Comparison of ENCODE assay signal across 24 mouse cellular contexts in genomic region chr13:72412656-72413055, GRCm38 (mm10).
"Had no signal": no experiment of that assay in that cellular context is flagged by ENCODE, and none has a peak within 500 bp of the region (broad histone marks: within the 10 kb centered on the region; RNA-seq: fewer than 3 reads in every experiment).

No protein-coding gene starts in this region.

- H3K4me2 ChIP-seq: heart, embryonic 12.5 days; hindbrain, embryonic 12.5 days; hindbrain, embryonic 14.5 days; intestine, embryonic 15.5 days; limb, embryonic 13.5 days; limb, embryonic 15.5 days; liver, embryonic 12.5 days had no signal

- ATAC-seq: forebrain, embryonic 16.5 days; hindbrain, embryonic 16.5 days; inflammation-experienced regulatory T-cells, adult 6 months; intestine, embryonic 15.5 days; intestine, postnatal 0 days; liver, embryonic 12.5 days had no signal

- H3K4me3 ChIP-seq: gastrocnemius, adult 2 months; heart, adult 2 months; heart, embryonic 10.5 days; heart, embryonic 12.5 days; hindbrain, embryonic 10.5 days; hindbrain, embryonic 12.5 days; intestine, embryonic 15.5 days; limb, embryonic 13.5 days; limb, embryonic 15.5 days; liver, embryonic 12.5 days had no signal

- H3K27ac ChIP-seq: gastrocnemius, adult 2 months; heart, adult 2 months; heart, embryonic 10.5 days; hindbrain, embryonic 10.5 days; hindbrain, embryonic 12.5 days; hindbrain, embryonic 14.5 days; intestine, embryonic 15.5 days; limb, embryonic 13.5 days; limb, embryonic 15.5 days; liver, embryonic 12.5 days; liver, embryonic 14.5 days had no signal

- H3K9ac ChIP-seq: heart, embryonic 12.5 days; hindbrain, embryonic 12.5 days; hindbrain, embryonic 14.5 days; intestine, embryonic 15.5 days; limb, embryonic 13.5 days; limb, embryonic 15.5 days; liver, embryonic 12.5 days; liver, embryonic 14.5 days had no signal

- DNase-seq: gastrocnemius, adult 2 months; gastrocnemius, postnatal 10 days; gastrocnemius, postnatal 25 days; heart, adult 2 months; heart, postnatal 10 days; heart, postnatal 4 days; layer of hippocampus, adult 9-11 months; layer of hippocampus, postnatal 36 days; left cerebral cortex, postnatal 4 days; lung, adult 18-20 months had no signal

- H3K9me3 ChIP-seq: heart, embryonic 10.5 days; heart, embryonic 12.5 days; hindbrain, embryonic 10.5 days; hindbrain, embryonic 12.5 days; intestine, embryonic 15.5 days; limb, embryonic 13.5 days; limb, embryonic 15.5 days; liver, embryonic 12.5 days had no signal

- H3K27me3 ChIP-seq: hindbrain, embryonic 12.5 days; intestine, embryonic 15.5 days; limb, embryonic 13.5 days; limb, embryonic 15.5 days; liver, embryonic 12.5 days had no signal

- H3K4me1 ChIP-seq: heart, embryonic 10.5 days; heart, embryonic 12.5 days; hindbrain, embryonic 10.5 days; hindbrain, embryonic 12.5 days; intestine, embryonic 15.5 days; limb, embryonic 13.5 days; limb, embryonic 15.5 days; liver, embryonic 12.5 days had no signal

- H3K36me3 ChIP-seq: heart, embryonic 10.5 days; heart, embryonic 12.5 days; hindbrain, embryonic 10.5 days; hindbrain, embryonic 12.5 days; intestine, embryonic 15.5 days; limb, embryonic 13.5 days; limb, embryonic 15.5 days; liver, embryonic 12.5 days had no signal
